Mouse (Mus musculus) erythroblast, embryonic 14.5 days (primary cell): Measurements from ENCODE around the gene Map3k12. TPM values are rescaled to one million over a fixed set of nuclear protein-coding genes. Genes with fewer than 3 reads are reported as not detected.

Experiments used
- H3K27me3 ChIP-seq: 2 replicates; pipeline ENCODE4 v1.6.1; 2012; ENCODE audit warnings: inconsistent platforms; ENCODE audit not compliant: control insufficient read depth
- H3K36me3 ChIP-seq: 2 replicates; pipeline ENCODE4 v1.6.1; 2012; ENCODE audit warnings: mild to moderate bottlenecking, inconsistent platforms; ENCODE audit not compliant: control insufficient read depth
- H3K4me1 ChIP-seq: 2 replicates; pipeline ENCODE4 v1.6.1; 2012; ENCODE audit warnings: inconsistent platforms; ENCODE audit not compliant: control insufficient read depth
- H3K4me3 ChIP-seq: replicated peaks from 2 replicates; pipeline ENCODE3; 2012; ENCODE audit warnings: moderate library complexity, mild to moderate bottlenecking, inconsistent platforms
- H3K9me3 ChIP-seq: 2 replicates; pipeline ENCODE4 v1.6.1; 2012; ENCODE audit warnings: low read length, inconsistent platforms, mixed read lengths; ENCODE audit not compliant: control insufficient read depth
- GATA1 ChIP-seq: IDR thresholded peaks from 2 replicates; pipeline ENCODE4 v1.6.1; 2012; ENCODE audit warnings: low read length, inconsistent platforms, mixed read lengths
- TAL1 ChIP-seq: IDR thresholded peaks from 3 replicates; pipeline ENCODE4 v1.6.1; 2012; ENCODE audit warnings: low read length, inconsistent platforms, mixed read lengths
- polyA plus RNA-seq: library from polyadenylated mRNA; stranded (reverse); fragments of >175 nt; gene quantifications from 2 replicates; pipeline ENCODE4 v1.2.3, GENCODE M21; 2012

Map3k12 gene
- polyA plus RNA-seq, 1 experiment: 0.01 TPM

GRCm38 (mm10) chr15:102515791-102516190 lies 1.1 kb downstream of the Map3k12 start:
- H3K9me3 ChIP-seq: no peaks in the 10 kb centered on the region
- H3K27me3 ChIP-seq: peaks cover 31% of the 10 kb centered on the region
- peaks cover 7% of the 10 kb centered on the region for H3K36me3 ChIP-seq
- peaks cover 50% of the 10 kb centered on the region for H3K4me1 ChIP-seq
- no peak for TF ChIP-seq TAL1
- no peak for TF ChIP-seq GATA1
- peak overlapping the region; percentile 95 for H3K4me3 ChIP-seq

DNA sequence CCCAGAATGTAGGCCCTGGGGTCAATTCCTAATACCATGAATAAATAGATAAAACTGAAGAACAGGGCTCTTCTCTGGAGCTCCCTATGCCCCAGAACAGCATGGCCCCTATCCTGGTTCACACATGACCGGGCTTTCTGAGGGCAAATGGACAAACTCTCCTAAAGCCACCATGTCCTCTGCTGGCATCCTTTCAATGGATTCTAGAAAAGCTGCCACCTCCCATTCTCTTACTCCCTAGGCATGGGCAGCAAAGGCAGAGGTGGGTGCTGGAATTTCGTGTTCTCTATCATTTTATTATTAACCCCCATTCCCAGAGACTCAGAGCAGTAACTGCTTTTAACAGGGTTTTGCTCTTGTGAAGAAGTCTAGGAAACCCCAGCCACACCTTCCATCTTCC lies 1.6 kb downstream of the Map3k12 start:
- peaks cover 50% of the 10 kb centered on the region for H3K4me1 ChIP-seq
- TF ChIP-seq GATA1 (no peak), TAL1 (no peak)
- peaks cover 2% of the 10 kb centered on the region for H3K36me3 ChIP-seq
- no peak overlapping the region for H3K4me3 ChIP-seq
- no peaks in the 10 kb centered on the region for H3K9me3 ChIP-seq
- peaks cover 36% of the 10 kb centered on the region for H3K27me3 ChIP-seq

DNA sequence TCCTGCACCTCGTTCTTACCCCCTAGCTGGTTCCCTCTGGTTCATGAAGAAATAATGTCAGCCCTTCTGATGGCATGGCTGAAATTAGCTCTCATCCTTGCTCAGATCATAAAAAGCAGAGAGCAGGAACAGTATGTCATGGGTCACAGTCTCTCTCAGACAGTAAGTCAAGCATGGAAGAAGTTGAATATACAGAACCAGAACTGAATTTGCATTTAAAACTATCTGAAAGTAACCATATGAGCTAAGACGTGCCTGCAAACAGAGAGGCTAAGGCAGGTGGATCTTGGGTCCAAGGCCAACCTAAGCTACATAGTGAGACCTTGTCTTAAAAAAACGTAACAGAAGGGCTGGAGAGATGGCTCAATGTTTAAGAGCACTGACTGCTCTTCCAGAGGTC lies 3.9 kb downstream of the Map3k12 start:
- Histone ChIP-seq H3K27me3 (peaks cover 54% of the 10 kb centered on the region), H3K4me1 (peaks cover 36% of the 10 kb centered on the region), H3K36me3 (no peaks in the 10 kb centered on the region), H3K4me3 (no peak overlapping the region), H3K9me3 (no peaks in the 10 kb centered on the region)
- TF ChIP-seq GATA1 (no peak), TAL1 (no peak)

- Histone ChIP-seq H3K27me3 (peaks cover 54% of the 10 kb centered on the region), H3K4me1 (peaks cover 34% of the 10 kb centered on the region), H3K4me3 (no peak overlapping the region), H3K9me3 (no peaks in the 10 kb centered on the region), H3K36me3 (no peaks in the 10 kb centered on the region)
- TF ChIP-seq GATA1: no peak
- TF ChIP-seq TAL1: no peak
Observed at GRCm38 (mm10) chr15:102512471-102512870, 4.4 kb downstream of the Map3k12 start.

- no peak for TF ChIP-seq TAL1
- no peak for TF ChIP-seq GATA1
- H3K27me3 ChIP-seq: peaks cover 54% of the 10 kb centered on the region
- H3K9me3 ChIP-seq: no peaks in the 10 kb centered on the region
- no peaks in the 10 kb centered on the region for H3K36me3 ChIP-seq
- no peak overlapping the region for H3K4me3 ChIP-seq
- H3K4me1 ChIP-seq: peaks cover 29% of the 10 kb centered on the region
Observed at GRCm38 (mm10) chr15:102512010-102512409, 4.9 kb downstream of the Map3k12 start.

DNA sequence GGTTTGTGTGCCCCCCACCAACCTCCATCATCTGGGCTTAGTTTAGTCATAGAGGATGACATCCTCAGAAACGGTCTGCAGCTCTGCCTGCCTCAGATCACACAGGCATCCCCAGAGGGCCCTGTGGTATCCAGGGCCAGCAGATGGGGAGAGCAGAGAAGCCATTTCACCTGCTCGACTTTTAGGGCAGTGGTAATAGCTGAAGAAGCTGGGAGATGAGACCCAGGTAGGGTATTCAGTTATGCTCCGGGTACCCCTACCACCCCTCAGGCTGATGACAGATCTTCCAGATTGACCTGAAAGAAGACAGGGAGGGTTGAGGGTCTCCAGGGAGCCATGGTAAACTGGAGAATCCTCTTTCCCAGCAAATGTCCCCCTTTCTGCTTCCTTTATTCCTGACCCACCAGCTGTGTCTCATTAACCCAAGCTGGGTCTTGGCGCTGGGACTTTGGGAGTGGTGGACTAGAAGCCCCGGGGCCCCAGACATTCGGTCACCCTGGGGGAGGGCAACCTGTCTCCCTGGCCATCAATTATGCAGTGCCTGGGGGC lies 5.5 kb downstream of the Map3k12 start:
- Histone ChIP-seq H3K9me3 (no peaks in the 10 kb centered on the region), H3K4me3 (no peak overlapping the region), H3K27me3 (peaks cover 50% of the 10 kb centered on the region), H3K36me3 (no peaks in the 10 kb centered on the region), H3K4me1 (peaks cover 23% of the 10 kb centered on the region)
- TF ChIP-seq GATA1 (no peak), TAL1 (no peak)

GRCm38 (mm10) chr15:102510590-102511284 lies 6.1 kb downstream of the Map3k12 start:
- Histone ChIP-seq H3K9me3 (no peaks in the 10 kb centered on the region), H3K4me1 (peaks cover 16% of the 10 kb centered on the region), H3K36me3 (no peaks in the 10 kb centered on the region), H3K4me3 (peak overlapping the region; percentile 65), H3K27me3 (peaks cover 44% of the 10 kb centered on the region)
- TF ChIP-seq GATA1: no peak
- TF ChIP-seq TAL1: no peak

GRCm38 (mm10) chr15:102510110-102510509 lies 6.8 kb downstream of the Map3k12 start:
- peaks cover 16% of the 10 kb centered on the region for H3K4me1 ChIP-seq

DNA sequence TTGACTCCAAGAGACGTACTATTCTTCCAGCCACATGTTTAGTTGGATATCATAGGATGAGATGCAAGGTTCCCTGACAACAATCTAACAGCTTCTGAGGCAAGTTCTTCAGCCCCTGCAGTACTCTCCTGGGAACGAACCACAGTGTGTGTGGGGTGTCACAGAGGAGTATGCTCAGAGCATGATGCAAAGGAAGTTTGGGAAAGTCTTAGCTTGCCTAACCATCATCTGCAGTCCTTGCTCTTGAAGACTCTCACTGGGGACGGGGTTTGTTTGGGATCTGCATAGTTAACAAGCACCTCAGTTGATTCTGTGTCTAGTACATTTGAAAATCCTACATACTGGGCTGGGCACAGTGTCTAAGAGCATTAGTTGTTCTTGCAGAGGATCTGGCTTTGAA lies 8.5 kb downstream of the Map3k12 start:
- Histone ChIP-seq H3K36me3 (peaks cover 18% of the 10 kb centered on the region), H3K9me3 (no peaks in the 10 kb centered on the region), H3K4me3 (no peak overlapping the region), H3K4me1 (peaks cover 16% of the 10 kb centered on the region), H3K27me3 (peaks cover 39% of the 10 kb centered on the region)
- no peak for TF ChIP-seq TAL1

More at GRCm38 (mm10) chr15:102510110-102510509, 6.8 kb downstream of the Map3k12 start:
- no peaks in the 10 kb centered on the region for H3K9me3 ChIP-seq
- no peak for TF ChIP-seq TAL1
- no peak for TF ChIP-seq GATA1
- H3K4me3 ChIP-seq: peak overlapping the region; percentile 65
- peaks cover 2% of the 10 kb centered on the region for H3K36me3 ChIP-seq
- peaks cover 39% of the 10 kb centered on the region for H3K27me3 ChIP-seq
